Mouse (Mus musculus) liver, postnatal 0 days (tissue): ENCODE results near the gene Pde3a. TPM values are rescaled to one million over a fixed set of nuclear protein-coding genes. Genes with fewer than 3 reads are reported as not detected.

Experiments
- ATAC-seq: fragments of 200-750 bp; cut with Nextera tagmentation; 2 replicates; pipeline ENCODE4 v1.8.0; 2017; ENCODE audit warnings: mild to moderate bottlenecking, moderate library complexity
- DNase-seq: peaks from one replicate; pipeline ENCODE4 v3.0.0-alpha.2; 2016
- H3K27ac ChIP-seq: fragments of 300-500 bp; sonication (generic); 2 replicates; pipeline ENCODE4 v1.5.1; 2014; ENCODE audit warnings: antibody characterized with exemption, moderate library complexity, mild to moderate bottlenecking, low read depth
- H3K27me3 ChIP-seq: fragments of 300-500 bp; sonication (generic); 2 replicates; pipeline ENCODE4 v1.6.1; 2014; ENCODE audit warnings: low read length, control low read depth, mixed read lengths; ENCODE audit not compliant: insufficient read depth
- H3K36me3 ChIP-seq: fragments of 300-500 bp; sonication (generic); replicated peaks from 2 replicates; pipeline ENCODE4 v1.6.1; 2014; ENCODE audit warnings: mild to moderate bottlenecking, control low read depth, low read length, moderate library complexity, mixed read lengths; ENCODE audit not compliant: insufficient read depth
- H3K4me1 ChIP-seq: fragments of 300-500 bp; sonication (generic); 2 replicates; pipeline ENCODE4 v1.6.1; 2014; ENCODE audit warnings: antibody characterized with exemption, mild to moderate bottlenecking, control low read depth; ENCODE audit not compliant: insufficient read depth
- H3K4me2 ChIP-seq: fragments of 300-500 bp; sonication (generic); 2 replicates; pipeline ENCODE4 v1.6.1; 2014; ENCODE audit warnings: low read depth, mild to moderate bottlenecking, low read length, moderate library complexity, mixed read lengths
- H3K4me3 ChIP-seq: fragments of 300-500 bp; sonication (generic); 2 replicates; pipeline ENCODE4 v1.5.1; 2014; ENCODE audit warnings: low read depth, low read length
- H3K9ac ChIP-seq: fragments of 300-500 bp; sonication (generic); replicated peaks from 2 replicates; pipeline ENCODE4 v1.6.1; 2014; ENCODE audit warnings: mild to moderate bottlenecking, moderate library complexity
- H3K9me3 ChIP-seq: fragments of 300-500 bp; sonication (generic); 2 replicates; pipeline ENCODE4 v1.6.1; 2016; ENCODE audit warnings: mild to moderate bottlenecking, control low read depth, low read length, mixed read lengths
- CTCF ChIP-seq: sonication (generic); IDR thresholded peaks from 2 replicates; pipeline ENCODE4 v1.5.1; 2016; ENCODE audit warnings: antibody characterized with exemption, low read depth
- EP300 ChIP-seq: IDR thresholded peaks from 2 replicates; pipeline ENCODE4 v1.6.1; 2016; ENCODE audit warnings: antibody characterized with exemption, low read depth, mild to moderate bottlenecking
- WGBS: fragments of 180-500 bp; shearing (Covaris S2); extraction: QIAGEN DNeasy Blood & Tissue Kit; methylation state at CpG from one replicate; pipeline ENCODE4 v1.1.7; 2014; ENCODE audit not compliant: insufficient replicate concordance; 5-methylcytosine and 5-hydroxymethylcytosine counted together
- polyA plus RNA-seq: library from polyadenylated mRNA; unstranded; fragments of >200 nt; fragmentation: Nextera tagmentation; extraction: Ambion mirVana; gene quantifications from 2 replicates; pipeline ENCODE4 v1.2.1, GENCODE M21; 2015

The Pde3a gene
- polyA plus RNA-seq, 1 experiment from 2014 or later, result 1.3 TPM

- H3K4me2 ChIP-seq, result 0 out of 2 replicates have a peak overlapping the region, but pooled peaks have one; percentile 6
- H3K27ac ChIP-seq, result peak overlapping the region; percentile 67
- H3K27me3 ChIP-seq, result no peaks in the 10 kb centered on the region
- no peaks in the 10 kb centered on the region for H3K36me3 ChIP-seq
- peak; percentile 18 for DNase-seq
- ATAC-seq, result peak; percentile 56; the same call in 1 of the 2 replicates
- H3K4me1 ChIP-seq, result peaks cover 11% of the 10 kb centered on the region; the same call in 1 of the 2 replicates
- H3K4me3 ChIP-seq, result no peak overlapping the region
- no peaks in the 10 kb centered on the region for H3K9me3 ChIP-seq
- H3K9ac ChIP-seq, result no peak overlapping the region
- WGBS, result 51% methylated on average over 3 of the region's 3 CpGs
- TF ChIP-seq EP300 (no peak), CTCF (no peak)
These were observed 79.0 kb downstream of the Pde3a start for GRCm38 (mm10) chr6:141328071-141328470.

- H3K9me3 ChIP-seq, result no peaks in the 10 kb centered on the region
- H3K27ac ChIP-seq, result no peak overlapping the region
- H3K4me2 ChIP-seq, result no peak overlapping the region
- H3K27me3 ChIP-seq, result no peaks in the 10 kb centered on the region
- peaks cover 11% of the 10 kb centered on the region for H3K4me1 ChIP-seq
- DNase-seq (no peak), ATAC-seq (no peak)
- peak; percentile 37; the same call in 1 of the 2 replicates for TF ChIP-seq CTCF
- TF ChIP-seq EP300, result no peak
- H3K36me3 ChIP-seq, result no peaks in the 10 kb centered on the region
- H3K9ac ChIP-seq, result no peak overlapping the region
- H3K4me3 ChIP-seq, result no peak overlapping the region
- WGBS, result 44% methylated on average over 2 of the region's 2 CpGs
These were observed 82.4 kb downstream of the Pde3a start for GRCm38 (mm10) chr6:141331464-141331863.

- Histone ChIP-seq H3K4me2 (no peak overlapping the region), H3K4me3 (no peak overlapping the region), H3K4me1 (peaks cover 11% of the 10 kb centered on the region), H3K9ac (no peak overlapping the region), H3K27ac (peak overlapping the region; percentile 68), H3K9me3 (no peaks in the 10 kb centered on the region), H3K36me3 (no peaks in the 10 kb centered on the region), H3K27me3 (no peaks in the 10 kb centered on the region)
- WGBS, result 66% methylated on average over 4 of the region's 4 CpGs
- TF ChIP-seq EP300 (0 out of 2 replicates have a peak, but pooled peaks have one; percentile 12), CTCF (no peak)
- ATAC-seq (no peak), DNase-seq (no peak)
These were observed 83.6 kb downstream of the Pde3a start for GRCm38 (mm10) chr6:141332613-141333165.

GRCm38 (mm10) chr6:141333245-141333644, 84.2 kb downstream of the Pde3a start:
- ATAC-seq, result peak; percentile 89
- 36% methylated on average over 3 of the region's 3 CpGs for WGBS

GRCm38 (mm10) chr6:141335878-141336277, 86.8 kb downstream of the Pde3a start:
- H3K27me3 ChIP-seq, result no peaks in the 10 kb centered on the region
- WGBS, result 56% methylated on average over 1 of the region's 1 CpGs
- no peak overlapping the region for H3K27ac ChIP-seq
- DNase-seq (no peak), ATAC-seq (no peak)
- no peak overlapping the region for H3K9ac ChIP-seq
- no peak overlapping the region for H3K4me2 ChIP-seq
- no peaks in the 10 kb centered on the region for H3K9me3 ChIP-seq
- TF ChIP-seq CTCF (no peak), EP300 (no peak)
- no peak overlapping the region for H3K4me3 ChIP-seq
- peaks cover 3% of the 10 kb centered on the region; the same call in 1 of the 2 replicates for H3K4me1 ChIP-seq
- H3K36me3 ChIP-seq, result no peaks in the 10 kb centered on the region

More at GRCm38 (mm10) chr6:141333245-141333644, 84.2 kb downstream of the Pde3a start:
- Histone ChIP-seq H3K4me1 (peaks cover 8% of the 10 kb centered on the region), H3K4me3 (no peak overlapping the region), H3K27ac (peak overlapping the region; percentile 68), H3K4me2 (no peak overlapping the region), H3K9ac (no peak overlapping the region), H3K9me3 (no peaks in the 10 kb centered on the region), H3K36me3 (no peaks in the 10 kb centered on the region), H3K27me3 (no peaks in the 10 kb centered on the region)
- TF ChIP-seq EP300 (0 out of 2 replicates have a peak, but pooled peaks have one; percentile 28), CTCF (no peak)
- peak; percentile 34 for DNase-seq

- no peak overlapping the region for H3K9ac ChIP-seq
- WGBS, result 63% methylated on average over 4 of the region's 4 CpGs
- H3K36me3 ChIP-seq, result no peaks in the 10 kb centered on the region
- H3K9me3 ChIP-seq, result no peaks in the 10 kb centered on the region
- no peak overlapping the region for H3K4me3 ChIP-seq
- H3K4me1 ChIP-seq, result peaks cover 3% of the 10 kb centered on the region; the same call in 1 of the 2 replicates
- no peak overlapping the region for H3K4me2 ChIP-seq
- no peak for DNase-seq
- no peaks in the 10 kb centered on the region for H3K27me3 ChIP-seq
- no peak overlapping the region for H3K27ac ChIP-seq
- TF ChIP-seq EP300 (no peak), CTCF (no peak)
- ATAC-seq, result no peak
These were observed 87.4 kb downstream of the Pde3a start for GRCm38 (mm10) chr6:141336438-141336837.
